Mouse (Mus musculus): ENCODE measurements around the gene Gabarapl2. TPM values are rescaled to one million over a fixed set of nuclear protein-coding genes. Genes with fewer than 3 reads are reported as not detected.
"Not testable (repeated sequence)": the region's sequence is repeated elsewhere in the genome, so short reads cannot be mapped to it uniquely, and the experiment has no call there.

The Gabarapl2 gene
- polyA plus RNA-seq, 1 experiment from 2014 or later = 194 TPM

- H3K27ac ChIP-seq = no peak overlapping the region
- no peaks in the 10 kb centered on the region for H3K9me3 ChIP-seq (replicated peaks)
- no peaks in the 10 kb centered on the region for H3K27me3 ChIP-seq
- no peak for ATAC-seq (replicated peaks; ENCODE audit: low FRiP score)
- H3K4me1 ChIP-seq = peaks cover 7% of the 10 kb centered on the region; the same call in 1 of the 2 replicates
- H3K4me2 ChIP-seq = no peak overlapping the region
- no peak overlapping the region for H3K9ac ChIP-seq
- 81% methylated on average over 2 of the region's 2 CpGs for WGBS
- H3K4me3 ChIP-seq (replicated peaks) = no peak overlapping the region
- peaks cover 9% of the 10 kb centered on the region for H3K36me3 ChIP-seq
Observed at GRCm38 (mm10) chr8:111919663-111920062, 20.8 kb upstream of the Gabarapl2 start.

GRCm38 (mm10) chr8:111920971-111921370 lies 19.5 kb upstream of the Gabarapl2 start:
- 82% methylated on average over 4 of the region's 4 CpGs for WGBS
- Histone ChIP-seq H3K27ac (0 out of 2 replicates have a peak overlapping the region, but pooled peaks have one; percentile 14), H3K4me1 (peaks cover 7% of the 10 kb centered on the region; the same call in 1 of the 2 replicates), H3K9ac (no peak overlapping the region; the same call in 1 of the 2 replicates), H3K4me3 (replicated peaks) (no peak overlapping the region), H3K36me3 (peaks cover 9% of the 10 kb centered on the region), H3K27me3 (no peaks in the 10 kb centered on the region), H3K4me2 (no peak overlapping the region), H3K9me3 (replicated peaks) (no peaks in the 10 kb centered on the region)
- 0 out of 2 replicates have a peak, but pooled peaks have one; percentile 44 for ATAC-seq (replicated peaks; ENCODE audit: low FRiP score)

GRCm38 (mm10) chr8:111923383-111923804 lies 17.1 kb upstream of the Gabarapl2 start:
- Histone ChIP-seq H3K36me3 (peaks cover 4% of the 10 kb centered on the region), H3K27ac (no peak overlapping the region), H3K9me3 (replicated peaks) (no peaks in the 10 kb centered on the region), H3K4me1 (peaks cover 7% of the 10 kb centered on the region; the same call in 1 of the 2 replicates), H3K27me3 (no peaks in the 10 kb centered on the region), H3K4me2 (0 out of 2 replicates have a peak overlapping the region, but pooled peaks have one; percentile 21), H3K9ac (no peak overlapping the region), H3K4me3 (replicated peaks) (no peak overlapping the region)
- WGBS = 24% methylated on average over 10 of the region's 10 CpGs
- ATAC-seq (replicated peaks; ENCODE audit: low FRiP score) = no peak

- H3K4me1 ChIP-seq = peaks cover 7% of the 10 kb centered on the region; the same call in 1 of the 2 replicates
- no peaks in the 10 kb centered on the region for H3K9me3 ChIP-seq (replicated peaks)
- 78% methylated on average over 7 of the region's 7 CpGs for WGBS
- H3K27me3 ChIP-seq = no peaks in the 10 kb centered on the region
- ATAC-seq (replicated peaks; ENCODE audit: low FRiP score) = no peak
- no peak overlapping the region for H3K27ac ChIP-seq
- no peak overlapping the region for H3K4me3 ChIP-seq (replicated peaks)
- no peaks in the 10 kb centered on the region for H3K36me3 ChIP-seq
- no peak overlapping the region for H3K4me2 ChIP-seq
- no peak overlapping the region for H3K9ac ChIP-seq
Observed at GRCm38 (mm10) chr8:111924976-111925375, 15.5 kb upstream of the Gabarapl2 start.

GRCm38 (mm10) chr8:111929648-111930344 lies 10.7 kb upstream of the Gabarapl2 start:
- ATAC-seq (replicated peaks; ENCODE audit: low FRiP score) = no peak
- peaks cover 20% of the 10 kb centered on the region for H3K4me1 ChIP-seq
- no peak overlapping the region for H3K27ac ChIP-seq
- no peaks in the 10 kb centered on the region for H3K36me3 ChIP-seq
- no peak overlapping the region for H3K4me2 ChIP-seq
- no peaks in the 10 kb centered on the region for H3K9me3 ChIP-seq (replicated peaks)
- no peak overlapping the region for H3K9ac ChIP-seq
- H3K4me3 ChIP-seq (replicated peaks) = no peak overlapping the region
- H3K27me3 ChIP-seq = no peaks in the 10 kb centered on the region
- WGBS = 81% methylated on average over 8 of the region's 8 CpGs

GRCm38 (mm10) chr8:111931721-111932120 lies 8.8 kb upstream of the Gabarapl2 start:
- 78% methylated on average over 16 of the region's 16 CpGs for WGBS
- Histone ChIP-seq H3K9me3 (replicated peaks) (no peaks in the 10 kb centered on the region), H3K9ac (no peak overlapping the region), H3K4me2 (no peak overlapping the region), H3K36me3 (no peaks in the 10 kb centered on the region), H3K4me3 (replicated peaks) (no peak overlapping the region), H3K27me3 (no peaks in the 10 kb centered on the region), H3K27ac (no peak overlapping the region), H3K4me1 (peaks cover 20% of the 10 kb centered on the region)
- no peak for ATAC-seq (replicated peaks; ENCODE audit: low FRiP score)

- no peaks in the 10 kb centered on the region for H3K9me3 ChIP-seq (replicated peaks)
- peak overlapping the region; percentile 76 for H3K4me3 ChIP-seq (replicated peaks)
- peak overlapping the region; percentile 88 for H3K4me2 ChIP-seq
- ATAC-seq (replicated peaks; ENCODE audit: low FRiP score) = peak; percentile 65
- WGBS = 25% methylated on average over 19 of the region's 19 CpGs
- H3K36me3 ChIP-seq = no peaks in the 10 kb centered on the region
- peaks cover 20% of the 10 kb centered on the region for H3K4me1 ChIP-seq
- H3K27me3 ChIP-seq = no peaks in the 10 kb centered on the region
- peak overlapping the region; percentile 75 for H3K9ac ChIP-seq
- peak overlapping the region; percentile 87 for H3K27ac ChIP-seq
Observed at GRCm38 (mm10) chr8:111932580-111933336, 7.7 kb upstream of the Gabarapl2 start.

- Histone ChIP-seq H3K4me1 (peaks cover 20% of the 10 kb centered on the region), H3K9me3 (replicated peaks) (no peaks in the 10 kb centered on the region), H3K4me3 (replicated peaks) (peak within 1 kb of the TSS; percentile 76), H3K27ac (peak within 1 kb of the TSS; percentile 87), H3K36me3 (no peaks in the 10 kb centered on the region), H3K27me3 (no peaks in the 10 kb centered on the region), H3K9ac (peak within 1 kb of the TSS; percentile 75), H3K4me2 (peak within 1 kb of the TSS; percentile 88)
- WGBS = under 1% methylated on average over 53 of the region's 53 CpGs
- ATAC-seq (replicated peaks; ENCODE audit: low FRiP score) = peak; percentile 99
Observed at GRCm38 (mm10) chr8:111933348-111934076, 7.0 kb upstream of the Gabarapl2 start, which contains the start of gene Tmem231. Gene Tmem231, minus strand, starts transcription at chr8:111933881.

GRCm38 (mm10) chr8:111934201-111934600 lies 6.3 kb upstream of the Gabarapl2 start:
- 96% methylated on average over 2 of the region's 2 CpGs for WGBS
- H3K4me2 ChIP-seq = peak overlapping the region; percentile 88; the same call in 1 of the 2 replicates

GRCm38 (mm10) chr8:111937184-111937583 lies 3.3 kb upstream of the Gabarapl2 start:
- H3K4me3 ChIP-seq (replicated peaks) = no peak overlapping the region
- no peaks in the 10 kb centered on the region for H3K9me3 ChIP-seq (replicated peaks)
- 72% methylated on average over 3 of the region's 3 CpGs for WGBS
- H3K4me2 ChIP-seq = no peak overlapping the region
- no peak overlapping the region for H3K27ac ChIP-seq
- H3K4me1 ChIP-seq = peaks cover 33% of the 10 kb centered on the region
- peaks cover 5% of the 10 kb centered on the region for H3K36me3 ChIP-seq
- no peaks in the 10 kb centered on the region for H3K27me3 ChIP-seq
- ATAC-seq (replicated peaks; ENCODE audit: low FRiP score) = no peak
- no peak overlapping the region for H3K9ac ChIP-seq

More at GRCm38 (mm10) chr8:111934201-111934600, 6.3 kb upstream of the Gabarapl2 start:
- no peak for ATAC-seq (replicated peaks; ENCODE audit: low FRiP score)
- H3K27me3 ChIP-seq = no peaks in the 10 kb centered on the region
- H3K36me3 ChIP-seq = no peaks in the 10 kb centered on the region
- H3K4me3 ChIP-seq (replicated peaks) = peak overlapping the region; percentile 76; the same call in 1 of the 2 replicates
- H3K9me3 ChIP-seq (replicated peaks) = no peaks in the 10 kb centered on the region
- H3K27ac ChIP-seq = no peak overlapping the region
- H3K4me1 ChIP-seq = peaks cover 20% of the 10 kb centered on the region
- no peak overlapping the region for H3K9ac ChIP-seq

GRCm38 (mm10) chr8:111938076-111938985 lies 2.2 kb upstream of the Gabarapl2 start:
- H3K9ac ChIP-seq; ATAC-seq (replicated peaks; ENCODE audit: low FRiP score); H3K4me3 ChIP-seq (replicated peaks); H3K4me2 ChIP-seq; H3K27me3 ChIP-seq; H3K9me3 ChIP-seq (replicated peaks); H3K27ac ChIP-seq: not testable (repeated sequence)
- Histone ChIP-seq H3K36me3 (peaks cover 16% of the 10 kb centered on the region), H3K4me1 (peaks cover 22% of the 10 kb centered on the region)
- 91% methylated on average over 9 of the region's 9 CpGs for WGBS

Measured in kidney, embryonic 15.5 days (tissue).